Mouse (Mus musculus) spleen, postnatal 14 days (tissue): Measurements from ENCODE around the gene Phf13.
A peak's percentile ranks its signal among the peaks of the same experiment; 100 is the strongest.

Experiments
- DNase-seq, 2 experiments: peaks; one replicate each; pipeline ENCODE4 v3.0.0; 2021 to 2022; ENCODE audit warnings: low spot score in 2 of 2

Gene Phf13

GRCm38 (mm10) chr4:152013036-152013813 is 17.2 kb upstream of the Phf13 start:
- DNase-seq, result no peak

- DNase-seq, result no peak
Observed at GRCm38 (mm10) chr4:152012109-152012508, 16.1 kb upstream of the Phf13 start.

GRCm38 (mm10) chr4:152011171-152011760 is 15.2 kb upstream of the Phf13 start:
- no peak for DNase-seq

- DNase-seq, result no peak
Observed at GRCm38 (mm10) chr4:152010707-152011134, 14.7 kb upstream of the Phf13 start.

- no peak for DNase-seq
Observed at GRCm38 (mm10) chr4:152010091-152010706, 14.1 kb upstream of the Phf13 start.

GRCm38 (mm10) chr4:152009076-152010051 is 13.3 kb upstream of the Phf13 start:
- DNase-seq, result peak in 1 of 2 experiments; percentile 40

GRCm38 (mm10) chr4:152008622-152009075 is 12.6 kb upstream of the Phf13 start, which contains the start of gene Klhl21:
Gene Klhl21, plus strand, starts transcription at chr4:152008803.
- peak; percentile 80 to 87 for DNase-seq

- no peak for DNase-seq
Observed at GRCm38 (mm10) chr4:152008148-152008500, 12.1 kb upstream of the Phf13 start.

- DNase-seq, result no peak
Observed at GRCm38 (mm10) chr4:152007481-152008147, 11.6 kb upstream of the Phf13 start.

GRCm38 (mm10) chr4:152006812-152007211 is 10.8 kb upstream of the Phf13 start:
- no peak for DNase-seq

GRCm38 (mm10) chr4:152006137-152006536 is 10.1 kb upstream of the Phf13 start:
- DNase-seq, result no peak

- no peak for DNase-seq
Observed at GRCm38 (mm10) chr4:152002063-152002462, 6.0 kb upstream of the Phf13 start.

- no peak for DNase-seq
Observed at GRCm38 (mm10) chr4:152001335-152001734, 5.3 kb upstream of the Phf13 start.

GRCm38 (mm10) chr4:152000906-152001305 is 4.8 kb upstream of the Phf13 start:
- no peak for DNase-seq

- no peak for DNase-seq
Observed at GRCm38 (mm10) chr4:151999481-151999880, 3.4 kb upstream of the Phf13 start.

- no peak for DNase-seq
Observed at GRCm38 (mm10) chr4:151997701-151998100, 1.6 kb upstream of the Phf13 start.

GRCm38 (mm10) chr4:151996951-151997222 is 829 bp upstream of the Phf13 start:
- DNase-seq, result no peak

GRCm38 (mm10) chr4:151995371-151996172 is 486 bp downstream of the Phf13 start:
- DNase-seq, result peak in 1 of 2 experiments; percentile 41

GRCm38 (mm10) chr4:151994228-151995171 is 1.6 kb downstream of the Phf13 start:
- no peak for DNase-seq
